Mouse (Mus musculus) G1E (cell line): ENCODE measurements around the gene Cfap73. TPM values are rescaled to one million over a fixed set of nuclear protein-coding genes. Genes with fewer than 3 reads are reported as not detected.

Source experiments
- ATAC-seq: 2 replicates; pipeline ENCODE4 v1.8.0; 2016; ENCODE audit warnings: mild to moderate bottlenecking; ENCODE audit not compliant: insufficient number of reproducible peaks, poor library complexity, low FRiP score, severe bottlenecking; ENCODE audit errors: extremely low read depth
- DNase-seq: peaks from one replicate; pipeline ENCODE4 v3.0.0; 2012; ENCODE audit warnings: low spot score
- H3K27me3 ChIP-seq: 2 replicates; pipeline ENCODE4 v1.6.1; 2012; ENCODE audit warnings: mild to moderate bottlenecking, low read length, inconsistent platforms; ENCODE audit not compliant: insufficient read depth
- H3K36me3 ChIP-seq: replicated peaks from 2 replicates; pipeline ENCODE3; 2012; ENCODE audit warnings: mild to moderate bottlenecking, inconsistent platforms
- H3K4me1 ChIP-seq: 2 replicates; pipeline ENCODE4 v1.6.1; 2012; ENCODE audit warnings: low read depth, low read length, inconsistent platforms, mixed read lengths; ENCODE audit not compliant: insufficient read depth
- H3K4me3 ChIP-seq: 2 replicates; pipeline ENCODE4 v1.5.1; 2012; ENCODE audit warnings: low read depth, mild to moderate bottlenecking, inconsistent platforms, low read length, moderate library complexity, mixed read lengths
- H3K9me3 ChIP-seq: replicated peaks from 2 replicates; pipeline ENCODE4 v1.6.1; 2012; ENCODE audit warnings: inconsistent platforms
- CTCF ChIP-seq: IDR thresholded peaks from 2 replicates; pipeline ENCODE4 v1.5.1; 2012; ENCODE audit warnings: low read depth, low read length, inconsistent platforms, mixed read lengths
- GATA1 ChIP-seq: IDR thresholded peaks from 2 replicates; pipeline ENCODE4 v1.6.1; 2012; ENCODE audit warnings: borderline replicate concordance, low read length, inconsistent platforms, mixed read lengths
- GATA2 ChIP-seq: IDR thresholded peaks from 2 replicates; pipeline ENCODE4 v1.6.1; 2012; ENCODE audit warnings: low read depth, low read length, inconsistent platforms, borderline replicate concordance
- POLR2AphosphoS5 ChIP-seq: IDR thresholded peaks from 2 replicates; pipeline ENCODE4 v1.6.1; 2012; ENCODE audit warnings: low read depth, low read length, inconsistent platforms; ENCODE audit not compliant: insufficient replicate concordance
- TAL1 ChIP-seq: conservative IDR thresholded peaks from 2 replicates; pipeline ENCODE4 v1.6.1; 2012; ENCODE audit warnings: low read depth, low read length, inconsistent platforms, mixed read lengths
- polyA plus RNA-seq: library from polyadenylated mRNA; stranded (reverse); fragments of >175 nt; gene quantifications from 2 replicates; pipeline ENCODE4 v1.2.3, GENCODE M21; 2012
- total RNA-seq, 2 experiments: library from RNA; stranded (forward) in 1 of 2; stranded (reverse) in 1 of 2; fragments of 200-1000 nt in 1 of 2; fragments of >200 nt in 1 of 2; fragmentation: Nextera tagmentation in 1 of 2; gene quantifications; 2 replicates each; pipeline ENCODE4 v1.2.3; 2014 to 2017

Gene Cfap73
- total and polyA plus RNA-seq, 3 experiments, result not detected

- Histone ChIP-seq H3K4me1 (peaks cover 56% of the 10 kb centered on the region), H3K36me3 (peaks cover 59% of the 10 kb centered on the region), H3K27me3 (no peaks in the 10 kb centered on the region), H3K4me3 (no peak overlapping the region; the same call in 1 of the 2 replicates), H3K9me3 (no peaks in the 10 kb centered on the region)
- DNase-seq (peak; percentile 34), ATAC-seq (no peak)
- no peak for TF ChIP-seq POLR2AphosphoS5
- peak; percentile 38 for TF ChIP-seq CTCF
Measured at GRCm38 (mm10) chr5:120604839-120605238, 29.2 kb downstream of the Cfap73 start.

- TF ChIP-seq POLR2AphosphoS5 (no peak), GATA1 (no peak), GATA2 (no peak), CTCF (no peak), TAL1 (no peak)
- Histone ChIP-seq H3K36me3 (peaks cover 46% of the 10 kb centered on the region), H3K9me3 (no peaks in the 10 kb centered on the region), H3K27me3 (no peaks in the 10 kb centered on the region), H3K4me1 (peaks cover 61% of the 10 kb centered on the region), H3K4me3 (no peak overlapping the region)
- ATAC-seq, result no peak
- no peak for DNase-seq
Measured at GRCm38 (mm10) chr5:120603515-120603914, 30.5 kb downstream of the Cfap73 start.

GRCm38 (mm10) chr5:120602210-120602609, 31.8 kb downstream of the Cfap73 start:
- H3K27me3 ChIP-seq, result no peaks in the 10 kb centered on the region
- no peak for TF ChIP-seq TAL1
- TF ChIP-seq POLR2AphosphoS5, result no peak
- TF ChIP-seq GATA1, result no peak
- no peak for TF ChIP-seq GATA2
- TF ChIP-seq CTCF, result no peak
- no peak overlapping the region for H3K4me3 ChIP-seq
- peaks cover 33% of the 10 kb centered on the region for H3K36me3 ChIP-seq
- H3K4me1 ChIP-seq, result peaks cover 69% of the 10 kb centered on the region
- no peaks in the 10 kb centered on the region for H3K9me3 ChIP-seq
- DNase-seq (no peak), ATAC-seq (no peak)

GRCm38 (mm10) chr5:120600946-120601668, 32.9 kb downstream of the Cfap73 start:
- H3K9me3 ChIP-seq, result no peaks in the 10 kb centered on the region
- no peak for ATAC-seq
- no peak overlapping the region for H3K4me3 ChIP-seq
- TF ChIP-seq GATA1 (no peak), TAL1 (no peak), CTCF (peak; percentile 77), POLR2AphosphoS5 (no peak), GATA2 (no peak)
- DNase-seq, result peak; percentile 37
- peaks cover 23% of the 10 kb centered on the region for H3K36me3 ChIP-seq
- no peaks in the 10 kb centered on the region for H3K27me3 ChIP-seq
- peaks cover 71% of the 10 kb centered on the region for H3K4me1 ChIP-seq

- Histone ChIP-seq H3K27me3 (no peaks in the 10 kb centered on the region), H3K4me1 (peaks cover 63% of the 10 kb centered on the region), H3K9me3 (no peaks in the 10 kb centered on the region), H3K4me3 (peak overlapping the region; percentile 55; the same call in 1 of the 2 replicates), H3K36me3 (peaks cover 19% of the 10 kb centered on the region)
- TF ChIP-seq GATA1, result no peak
- no peak for TF ChIP-seq CTCF
- no peak for TF ChIP-seq GATA2
- ATAC-seq, result peak; percentile 86
- DNase-seq, result peak; percentile 23
Measured at GRCm38 (mm10) chr5:120599625-120600024, 34.4 kb downstream of the Cfap73 start.

- no peak overlapping the region for H3K4me3 ChIP-seq
- ATAC-seq (no peak), DNase-seq (no peak)
- peaks cover 65% of the 10 kb centered on the region for H3K4me1 ChIP-seq
- H3K9me3 ChIP-seq, result peaks cover 5% of the 10 kb centered on the region; the same call in 1 of the 2 replicates
- H3K27me3 ChIP-seq, result no peaks in the 10 kb centered on the region
- peaks cover 2% of the 10 kb centered on the region for H3K36me3 ChIP-seq
- TF ChIP-seq GATA2, result no peak
- TF ChIP-seq GATA1, result no peak
- TF ChIP-seq CTCF, result no peak
- TF ChIP-seq POLR2AphosphoS5, result no peak
- no peak for TF ChIP-seq TAL1
Measured at GRCm38 (mm10) chr5:120594485-120594884, 39.5 kb downstream of the Cfap73 start.
